Mouse (Mus musculus) heart, embryonic 13.5 days (tissue): Measurements from ENCODE around the gene Cideb. TPM values are rescaled to one million over a fixed set of nuclear protein-coding genes. Genes with fewer than 3 reads are reported as not detected.

Source experiments
- ATAC-seq: fragments of 200-750 bp; cut with Nextera tagmentation; 2 replicates; pipeline ENCODE4 v1.8.0; 2017; ENCODE audit warnings: moderate TSS enrichment; ENCODE audit not compliant: insufficient number of reproducible peaks, low FRiP score, low TSS enrichment; ENCODE audit errors: extremely low read depth
- H3K27ac ChIP-seq: fragments of 300-500 bp; sonication (generic); replicated peaks from 2 replicates; pipeline ENCODE4 v1.5.1; 2015; ENCODE audit warnings: moderate library complexity, mild to moderate bottlenecking, inconsistent platforms
- H3K27me3 ChIP-seq: fragments of 300-500 bp; sonication (generic); replicated peaks from 2 replicates; pipeline ENCODE4 v1.6.1; 2015; ENCODE audit warnings: mild to moderate bottlenecking, inconsistent platforms
- H3K36me3 ChIP-seq: fragments of 300-500 bp; sonication (generic); 2 replicates; pipeline ENCODE4 v1.6.1; 2015; ENCODE audit warnings: mild to moderate bottlenecking, inconsistent platforms
- H3K4me1 ChIP-seq: fragments of 300-500 bp; sonication (generic); 2 replicates; pipeline ENCODE4 v1.6.1; 2015; ENCODE audit warnings: inconsistent platforms
- H3K4me2 ChIP-seq: fragments of 300-500 bp; sonication (generic); 2 replicates; pipeline ENCODE4 v1.6.1; 2015; ENCODE audit warnings: inconsistent platforms, mild to moderate bottlenecking, moderate library complexity
- H3K4me3 ChIP-seq: fragments of 300-500 bp; sonication (generic); 2 replicates; pipeline ENCODE4 v1.5.1; 2015; ENCODE audit warnings: moderate library complexity, mild to moderate bottlenecking, inconsistent platforms
- H3K9ac ChIP-seq: fragments of 300-500 bp; sonication (generic); 2 replicates; pipeline ENCODE4 v1.6.1; 2015; ENCODE audit warnings: inconsistent platforms, mild to moderate bottlenecking, moderate library complexity
- H3K9me3 ChIP-seq: fragments of 300-500 bp; sonication (generic); 2 replicates; pipeline ENCODE4 v1.6.1; 2016; ENCODE audit warnings: inconsistent platforms
- WGBS: fragments of 180-500 bp; shearing (Covaris S2); methylation state at CpG from one replicate; pipeline ENCODE4 v1.1.7; 2015; ENCODE audit warnings: mixed read lengths; 5-methylcytosine and 5-hydroxymethylcytosine counted together
- polyA plus RNA-seq: library from polyadenylated mRNA; unstranded; fragments of >200 nt; fragmentation: Nextera tagmentation; extraction: Ambion mirVana; gene quantifications from 2 replicates; pipeline ENCODE4 v1.2.1, GENCODE M21; 2015

Cideb gene
- polyA plus RNA-seq = 1.2 and 2.1 TPM in 2 replicates

DNA sequence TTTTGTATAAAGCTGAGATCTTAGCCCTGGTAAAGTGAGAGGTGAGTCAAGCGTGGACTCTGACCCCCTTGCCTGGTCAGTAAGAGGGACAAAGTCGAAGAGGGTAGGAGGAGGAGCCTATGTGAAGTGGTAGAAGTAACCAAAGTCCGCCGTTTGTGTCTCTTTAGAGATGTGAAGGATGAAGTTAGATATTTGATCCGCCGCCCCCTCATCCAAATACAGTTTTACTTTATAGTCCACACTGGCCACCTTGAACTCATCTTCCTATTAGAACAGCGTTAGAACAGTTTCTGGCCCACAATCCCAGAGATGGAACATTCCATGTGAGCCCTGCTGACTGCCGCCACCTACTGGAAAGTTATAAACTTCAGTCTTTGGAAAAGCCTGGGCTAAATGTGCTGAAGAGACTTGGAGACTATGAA is at the start of gene Cideb:
TSS of gene Cideb (minus strand) at position 96 of the 422 bp plus-strand sequence.
- H3K9ac ChIP-seq = peak within 1 kb of the TSS; percentile 28
- no peak within 1 kb of the TSS for H3K27ac ChIP-seq
- peaks cover 28% of the 10 kb centered on the region for H3K27me3 ChIP-seq
- no peaks in the 10 kb centered on the region for H3K9me3 ChIP-seq
- H3K4me2 ChIP-seq = peak within 1 kb of the TSS; percentile 51
- peaks cover 33% of the 10 kb centered on the region for H3K4me1 ChIP-seq
- peak within 1 kb of the TSS; percentile 18 for H3K4me3 ChIP-seq
- ATAC-seq = no peak
- peaks cover 35% of the 10 kb centered on the region for H3K36me3 ChIP-seq
- 11% methylated on average over 8 of the region's 8 CpGs for WGBS

DNA sequence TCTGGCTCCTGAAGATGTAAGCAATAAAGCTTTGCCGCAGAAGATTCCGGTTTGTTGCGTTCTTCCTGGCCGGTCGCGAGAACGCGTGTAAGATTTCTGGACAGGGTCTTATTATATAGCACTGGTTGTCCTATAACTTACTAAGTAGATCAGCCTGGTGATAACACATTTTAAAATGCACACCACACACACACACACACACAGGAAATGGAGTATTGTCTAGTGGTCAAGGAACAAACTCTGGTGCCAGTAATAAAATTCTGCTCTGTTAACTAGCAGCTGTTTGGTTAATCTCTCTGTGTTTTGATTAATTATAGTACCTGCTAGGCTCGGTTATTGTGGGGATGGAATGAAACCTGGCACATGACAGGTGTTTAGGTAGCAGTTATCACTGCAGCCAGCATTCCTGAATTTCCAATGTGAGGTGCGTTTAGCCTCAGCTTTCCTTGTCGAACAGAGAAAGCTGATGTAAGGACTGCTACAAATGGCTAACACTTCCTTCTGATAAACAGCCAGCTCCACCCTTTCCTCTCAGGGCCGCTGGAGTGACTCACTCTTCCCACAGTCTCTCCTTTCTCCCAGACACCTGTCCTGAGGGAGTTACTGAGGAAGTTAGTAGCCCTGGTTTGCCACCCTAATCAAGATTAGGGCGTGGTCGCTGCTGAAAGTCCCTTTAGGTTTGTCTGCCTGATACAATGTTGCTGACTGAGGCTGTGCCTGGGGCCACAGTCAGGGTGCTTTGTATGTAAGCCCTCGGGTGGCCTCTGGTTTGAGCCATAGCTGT is 37.3 kb upstream of the Cideb start:
- no peak for ATAC-seq
- Histone ChIP-seq H3K27ac (peak overlapping the region; percentile 37), H3K9ac (no peak overlapping the region), H3K27me3 (peaks cover 6% of the 10 kb centered on the region; the same call in 1 of the 2 replicates), H3K4me2 (no peak overlapping the region), H3K4me1 (peaks cover 11% of the 10 kb centered on the region; the same call in 1 of the 2 replicates), H3K9me3 (no peaks in the 10 kb centered on the region), H3K36me3 (no peaks in the 10 kb centered on the region), H3K4me3 (no peak overlapping the region)
- whole genome bisulfite sequencing = 67% methylated on average over 15 of the region's 15 CpGs

DNA sequence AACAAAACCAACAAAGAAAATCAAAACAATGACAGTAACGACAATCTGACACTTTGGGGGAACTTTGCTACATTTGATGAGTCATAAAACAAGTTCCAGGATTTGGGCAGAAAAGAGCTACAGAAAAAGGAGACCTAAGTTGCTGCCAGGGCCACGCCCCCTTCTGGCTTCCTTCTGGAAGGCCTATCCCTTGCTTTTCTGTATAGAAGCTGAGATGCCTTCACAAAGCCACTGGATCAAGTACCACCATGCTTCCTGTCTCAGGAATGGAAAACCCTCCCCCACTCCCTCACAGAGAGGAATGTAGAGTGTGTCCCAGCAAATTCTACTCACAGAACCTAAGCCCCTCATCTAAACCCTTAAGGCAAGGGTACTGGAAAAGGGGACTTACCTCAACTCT is 35.7 kb upstream of the Cideb start:
- no peak overlapping the region for H3K4me3 ChIP-seq
- peaks cover 11% of the 10 kb centered on the region for H3K4me1 ChIP-seq
- H3K4me2 ChIP-seq = no peak overlapping the region
- H3K27ac ChIP-seq = no peak overlapping the region
- H3K27me3 ChIP-seq = peaks cover 22% of the 10 kb centered on the region
- no peaks in the 10 kb centered on the region for H3K36me3 ChIP-seq
- no peak for ATAC-seq
- H3K9ac ChIP-seq = no peak overlapping the region
- no peaks in the 10 kb centered on the region for H3K9me3 ChIP-seq
- WGBS = 59% methylated on average over 2 of the region's 2 CpGs

DNA sequence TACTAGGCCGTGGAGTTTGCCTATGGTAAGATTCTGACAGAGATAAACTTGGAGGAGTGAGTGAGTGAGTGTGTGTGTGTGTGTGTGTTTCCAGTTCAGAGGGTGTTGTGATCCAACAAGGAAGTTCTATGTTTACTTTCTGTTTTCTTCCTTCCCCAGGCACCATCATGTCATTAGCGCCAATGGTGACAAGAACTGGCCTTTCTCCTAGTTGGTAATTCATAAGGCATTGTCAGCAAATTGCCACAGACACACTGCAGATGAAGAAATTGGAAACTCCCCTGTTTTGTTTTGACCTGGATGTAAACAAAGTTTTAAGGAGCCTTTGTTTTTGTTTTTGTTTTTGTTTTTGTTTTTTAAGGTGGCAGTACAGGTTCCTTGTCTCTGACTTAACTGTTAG is 35.2 kb upstream of the Cideb start:
- no peaks in the 10 kb centered on the region for H3K9me3 ChIP-seq
- peaks cover 27% of the 10 kb centered on the region for H3K27me3 ChIP-seq
- no peak overlapping the region for H3K4me2 ChIP-seq
- WGBS = 48% methylated on average over 2 of the region's 2 CpGs
- H3K36me3 ChIP-seq = no peaks in the 10 kb centered on the region
- no peak overlapping the region for H3K9ac ChIP-seq
- peaks cover 16% of the 10 kb centered on the region for H3K4me1 ChIP-seq
- ATAC-seq = no peak
- H3K27ac ChIP-seq = no peak overlapping the region
- no peak overlapping the region for H3K4me3 ChIP-seq

DNA sequence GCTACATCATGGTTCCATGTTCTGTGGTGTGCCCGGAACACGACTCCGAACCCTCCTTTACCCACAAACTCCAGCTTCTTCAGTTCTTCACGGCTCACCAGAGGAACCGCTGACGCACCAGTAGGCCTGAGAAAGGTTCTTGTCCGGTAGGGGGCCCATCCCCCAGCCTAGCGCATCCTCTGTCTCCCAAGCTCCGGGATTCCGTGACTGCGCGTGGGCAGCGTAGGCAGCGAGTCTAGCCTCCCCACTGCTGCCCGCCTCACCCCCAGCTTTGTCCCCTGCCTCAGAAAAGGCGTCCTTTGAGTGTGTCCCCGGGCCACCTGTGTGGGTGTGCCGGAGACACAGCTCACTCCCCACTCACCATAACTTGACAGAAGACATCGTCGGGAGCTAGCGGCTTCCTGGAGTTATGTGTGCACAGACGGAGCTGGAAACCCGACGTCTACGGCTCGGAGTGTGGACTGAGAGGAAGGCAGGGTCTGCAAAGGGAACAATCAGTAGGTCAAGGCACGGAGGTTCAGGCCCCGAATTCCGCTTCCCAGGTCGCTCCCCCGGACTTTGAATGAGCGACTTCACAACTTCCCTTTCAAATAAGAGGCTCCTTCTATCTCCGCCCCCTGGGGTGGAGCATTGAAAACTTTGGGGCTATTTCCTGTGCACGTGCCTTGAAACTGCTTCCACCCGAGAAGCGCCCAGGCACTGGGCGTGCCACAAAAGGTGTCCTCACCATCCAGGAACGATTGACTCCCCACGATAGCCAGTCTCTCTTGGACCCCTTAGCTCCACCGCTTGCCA is 30.2 kb upstream of the Cideb start, which contains the start of gene Ripk3:
TSS of gene Ripk3 (minus strand) at position 610 of the 795 bp plus-strand sequence.
- Histone ChIP-seq H3K4me1 (peaks cover 32% of the 10 kb centered on the region), H3K27ac (no peak within 1 kb of the TSS), H3K36me3 (0 out of 2 replicates have a peak, but pooled peaks cover 2% of the 10 kb centered on the region), H3K27me3 (peaks cover 77% of the 10 kb centered on the region), H3K9ac (peak within 1 kb of the TSS; percentile 76), H3K9me3 (no peaks in the 10 kb centered on the region), H3K4me3 (peak within 1 kb of the TSS; percentile 60), H3K4me2 (peak within 1 kb of the TSS; percentile 88)
- ATAC-seq = no peak
- WGBS = 5% methylated on average over 40 of the region's 40 CpGs

DNA sequence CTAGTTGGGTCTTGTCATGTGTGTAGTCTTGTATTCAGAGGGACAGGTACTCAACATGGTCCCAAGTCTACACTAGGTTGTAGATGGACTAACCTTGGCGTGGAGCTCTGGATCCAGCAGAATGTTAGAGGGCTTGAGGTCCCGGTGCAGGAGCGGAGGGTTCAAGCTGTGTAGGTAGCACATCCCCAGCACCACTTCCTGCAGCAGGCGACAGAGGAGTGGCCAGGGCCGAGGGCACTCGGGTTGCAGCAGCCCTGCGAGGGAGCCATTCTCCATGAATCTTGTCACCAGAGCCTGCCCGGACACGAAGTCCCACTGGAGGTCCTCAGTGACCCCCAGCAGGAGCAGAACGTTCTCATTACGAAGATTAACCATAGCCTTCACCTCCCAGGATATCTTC is 29.5 kb upstream of the Cideb start:
- Histone ChIP-seq H3K27me3 (peaks cover 83% of the 10 kb centered on the region), H3K4me2 (peak overlapping the region; percentile 88), H3K36me3 (0 out of 2 replicates have a peak, but pooled peaks cover 2% of the 10 kb centered on the region), H3K9ac (peak overlapping the region; percentile 76; the same call in 1 of the 2 replicates), H3K4me1 (peaks cover 39% of the 10 kb centered on the region), H3K27ac (no peak overlapping the region), H3K4me3 (peak overlapping the region; percentile 60), H3K9me3 (no peaks in the 10 kb centered on the region)
- 28% methylated on average over 11 of the region's 11 CpGs for WGBS
- ATAC-seq = no peak

DNA sequence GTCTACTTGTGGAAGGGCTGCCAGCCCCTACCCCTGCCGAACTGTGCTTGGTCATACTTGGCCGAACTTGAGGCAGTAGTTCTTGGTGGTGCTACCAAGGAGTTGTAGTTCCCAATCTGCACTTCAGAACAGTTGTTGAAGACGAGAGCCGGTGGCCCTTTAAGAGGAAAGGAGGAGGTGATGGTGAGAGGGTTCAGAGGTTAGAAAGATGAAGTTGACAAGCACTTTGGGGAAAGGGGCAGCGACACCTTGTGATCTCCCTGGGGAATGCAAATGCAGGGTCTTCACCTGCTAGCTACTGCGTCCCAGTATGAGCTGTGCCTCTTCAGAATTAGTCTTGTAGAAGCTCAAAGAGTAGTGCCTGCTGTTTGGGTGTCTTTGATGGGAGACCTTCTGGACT is 26.9 kb upstream of the Cideb start:
- ATAC-seq = no peak
- 28% methylated on average over 6 of the region's 6 CpGs for WGBS

DNA sequence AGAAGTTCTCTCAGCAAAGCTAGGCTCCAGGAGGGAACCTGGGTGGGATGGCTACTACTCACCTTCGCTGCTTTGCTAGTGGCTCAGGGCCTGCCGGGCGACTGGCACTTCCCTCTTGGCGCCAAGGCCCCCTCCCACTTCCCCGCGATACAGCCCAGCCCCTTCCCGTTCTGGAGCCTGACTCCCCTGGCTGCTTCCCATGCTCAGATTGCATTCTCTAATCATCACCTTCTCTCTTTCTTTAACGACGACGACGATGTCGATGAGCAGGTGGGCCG is 25.6 kb upstream of the Cideb start, which contains the start of gene Adcy4:
TSS of gene Adcy4 (minus strand) at position 138 of the 278 bp plus-strand sequence.
- H3K27ac ChIP-seq = peak within 1 kb of the TSS; percentile 93
- H3K9me3 ChIP-seq = no peaks in the 10 kb centered on the region
- no peak for ATAC-seq
- under 1% methylated on average over 13 of the region's 13 CpGs for WGBS
- H3K9ac ChIP-seq = peak within 1 kb of the TSS; percentile 85
- H3K4me2 ChIP-seq = peak within 1 kb of the TSS; percentile 73
- peaks cover 20% of the 10 kb centered on the region for H3K36me3 ChIP-seq
- H3K27me3 ChIP-seq = peaks cover 79% of the 10 kb centered on the region
- H3K4me3 ChIP-seq = peak within 1 kb of the TSS; percentile 61
- peaks cover 64% of the 10 kb centered on the region for H3K4me1 ChIP-seq

More for the DNA sequence above, 26.9 kb upstream of the Cideb start:
- H3K9me3 ChIP-seq = no peaks in the 10 kb centered on the region
- H3K4me2 ChIP-seq = peak overlapping the region; percentile 73; the same call in 1 of the 2 replicates
- peaks cover 88% of the 10 kb centered on the region for H3K27me3 ChIP-seq
- H3K9ac ChIP-seq = no peak overlapping the region
- peaks cover 60% of the 10 kb centered on the region for H3K4me1 ChIP-seq
- no peak overlapping the region for H3K27ac ChIP-seq
- H3K4me3 ChIP-seq = no peak overlapping the region
- peaks cover 10% of the 10 kb centered on the region for H3K36me3 ChIP-seq

DNA sequence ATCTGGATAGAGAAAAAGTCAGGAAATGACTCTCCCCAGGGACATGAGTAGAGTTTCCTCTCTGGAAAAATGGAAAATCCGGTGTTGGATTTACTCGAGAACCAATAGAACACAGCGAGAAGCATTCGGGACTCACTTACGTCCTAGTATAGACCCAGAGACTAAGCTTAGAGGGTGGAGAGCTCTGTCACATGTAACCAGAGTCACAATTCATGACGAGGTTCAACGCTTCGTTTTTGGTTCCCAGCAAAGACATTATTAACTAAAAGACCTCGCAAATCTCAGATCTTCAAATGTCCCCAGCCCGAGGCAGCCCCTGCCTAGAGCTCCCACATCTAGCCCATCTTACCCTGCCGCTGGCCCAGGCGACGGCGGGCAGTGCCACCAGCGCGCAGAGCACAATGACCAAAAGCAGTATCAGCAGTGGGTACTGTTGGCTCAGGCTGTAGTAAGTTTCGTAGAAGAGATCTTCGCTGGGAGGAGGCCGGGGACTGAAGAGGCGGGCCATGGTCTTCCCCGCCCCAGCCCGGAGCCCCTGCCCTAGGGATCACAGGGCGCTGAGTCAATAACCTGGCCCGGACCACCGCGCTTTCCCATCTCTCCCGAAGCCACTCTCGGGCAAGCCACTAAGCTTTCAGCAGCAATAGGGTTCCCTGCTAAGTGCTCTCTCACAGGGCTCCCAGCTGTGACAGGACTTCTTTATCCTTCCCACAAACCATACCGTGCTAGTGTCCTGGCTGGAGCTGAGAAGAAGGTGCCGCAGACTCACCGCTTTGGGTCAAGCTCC is 25.1 kb upstream of the Cideb start:
- Histone ChIP-seq H3K9ac (peak overlapping the region; percentile 85), H3K4me1 (peaks cover 59% of the 10 kb centered on the region), H3K4me3 (peak overlapping the region; percentile 61), H3K9me3 (no peaks in the 10 kb centered on the region), H3K27ac (peak overlapping the region; percentile 93), H3K27me3 (peaks cover 73% of the 10 kb centered on the region), H3K36me3 (peaks cover 25% of the 10 kb centered on the region), H3K4me2 (peak overlapping the region; percentile 73)
- 2% methylated on average over 31 of the region's 31 CpGs for WGBS
- no peak; the same call in 1 of the 2 replicates for ATAC-seq

DNA sequence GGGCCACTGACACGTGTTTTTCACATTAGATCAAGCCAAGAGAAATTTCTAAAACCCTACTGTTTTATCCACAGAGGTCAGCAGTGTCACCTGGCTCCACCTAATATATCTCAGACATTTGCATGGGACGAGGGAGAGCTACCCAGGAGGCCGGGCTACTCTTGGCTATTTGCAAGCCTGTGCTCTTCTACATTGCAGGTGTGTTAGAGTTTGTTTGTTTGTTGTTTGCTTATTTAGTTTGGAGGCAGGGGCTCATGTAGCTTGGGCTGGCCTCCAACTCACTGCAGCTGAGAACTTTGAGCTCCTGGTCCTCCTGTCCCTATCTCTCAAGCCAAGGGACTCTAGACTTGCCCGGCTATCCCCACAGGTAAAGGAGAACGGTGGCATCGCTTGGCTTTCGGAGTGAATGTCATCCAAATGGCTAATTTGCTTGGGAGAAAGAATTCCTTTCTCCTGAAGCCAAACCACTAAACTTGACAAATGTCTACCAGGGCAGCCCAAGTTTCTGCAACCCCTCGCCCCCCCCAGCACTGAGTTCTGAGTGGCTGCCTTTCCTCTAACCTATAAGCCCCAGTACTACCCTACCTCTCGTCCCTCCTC is 24.2 kb upstream of the Cideb start:
- Histone ChIP-seq H3K4me1 (peaks cover 54% of the 10 kb centered on the region), H3K9ac (peak overlapping the region; percentile 75; the same call in 1 of the 2 replicates), H3K4me3 (peak overlapping the region; percentile 61), H3K27me3 (peaks cover 64% of the 10 kb centered on the region), H3K9me3 (no peaks in the 10 kb centered on the region), H3K36me3 (peaks cover 32% of the 10 kb centered on the region), H3K27ac (peak overlapping the region; percentile 82), H3K4me2 (peak overlapping the region; percentile 73)
- 44% methylated on average over 9 of the region's 9 CpGs for WGBS
- no peak for ATAC-seq
